Mouse (Mus musculus) liver, embryonic 13.5 days (tissue): ENCODE measurements around the gene Shf. TPM values are rescaled to one million over a fixed set of nuclear protein-coding genes. Genes with fewer than 3 reads are reported as not detected.
A peak's percentile ranks its signal among the peaks of the same experiment; 100 is the strongest.

ENCODE experiments used
- ATAC-seq: fragments of 200-750 bp; cut with Nextera tagmentation; 2 replicates; pipeline ENCODE4 v1.8.0; 2017; ENCODE audit warnings: low read depth, mild to moderate bottlenecking, moderate number of reproducible peaks, moderate library complexity
- DNase-seq: peaks from one replicate; pipeline ENCODE4 v3.0.0; 2022
- H3K27ac ChIP-seq: fragments of 300-500 bp; sonication (generic); 2 replicates; pipeline ENCODE4 v1.5.1; 2015; ENCODE audit warnings: moderate library complexity, mild to moderate bottlenecking, inconsistent platforms
- H3K27me3 ChIP-seq: fragments of 300-500 bp; sonication (generic); 2 replicates; pipeline ENCODE4 v1.6.1; 2015; ENCODE audit warnings: mild to moderate bottlenecking, inconsistent platforms
- H3K36me3 ChIP-seq: fragments of 300-500 bp; sonication (generic); 2 replicates; pipeline ENCODE4 v1.6.1; 2015; ENCODE audit warnings: mild to moderate bottlenecking, inconsistent platforms
- H3K4me1 ChIP-seq: fragments of 300-500 bp; sonication (generic); replicated peaks from 2 replicates; pipeline ENCODE4 v1.6.1; 2015; ENCODE audit warnings: inconsistent platforms
- H3K4me2 ChIP-seq: fragments of 300-500 bp; sonication (generic); 2 replicates; pipeline ENCODE4 v1.6.1; 2015; ENCODE audit warnings: inconsistent platforms, mild to moderate bottlenecking, moderate library complexity
- H3K4me3 ChIP-seq: fragments of 300-500 bp; sonication (generic); replicated peaks from 2 replicates; pipeline ENCODE4 v1.5.1; 2015; ENCODE audit warnings: mild to moderate bottlenecking, inconsistent platforms
- H3K9ac ChIP-seq: fragments of 300-500 bp; sonication (generic); 2 replicates; pipeline ENCODE4 v1.6.1; 2015; ENCODE audit warnings: mild to moderate bottlenecking, inconsistent platforms
- H3K9me3 ChIP-seq: fragments of 300-500 bp; sonication (generic); replicated peaks from 2 replicates; pipeline ENCODE4 v1.6.1; 2016; ENCODE audit warnings: inconsistent platforms
- WGBS: fragments of 180-500 bp; shearing (Covaris S2); methylation state at CpG from one replicate; pipeline ENCODE4 v1.1.7; 2015; ENCODE audit not compliant: insufficient replicate concordance; 5-methylcytosine and 5-hydroxymethylcytosine counted together
- polyA plus RNA-seq: library from polyadenylated mRNA; unstranded; fragments of >200 nt; fragmentation: Nextera tagmentation; extraction: Ambion mirVana; gene quantifications from 2 replicates; pipeline ENCODE4 v1.2.1, GENCODE M21; 2015

Gene Shf
- polyA plus RNA-seq, 1 experiment from 2014 or later: 1.1 TPM

DNA sequence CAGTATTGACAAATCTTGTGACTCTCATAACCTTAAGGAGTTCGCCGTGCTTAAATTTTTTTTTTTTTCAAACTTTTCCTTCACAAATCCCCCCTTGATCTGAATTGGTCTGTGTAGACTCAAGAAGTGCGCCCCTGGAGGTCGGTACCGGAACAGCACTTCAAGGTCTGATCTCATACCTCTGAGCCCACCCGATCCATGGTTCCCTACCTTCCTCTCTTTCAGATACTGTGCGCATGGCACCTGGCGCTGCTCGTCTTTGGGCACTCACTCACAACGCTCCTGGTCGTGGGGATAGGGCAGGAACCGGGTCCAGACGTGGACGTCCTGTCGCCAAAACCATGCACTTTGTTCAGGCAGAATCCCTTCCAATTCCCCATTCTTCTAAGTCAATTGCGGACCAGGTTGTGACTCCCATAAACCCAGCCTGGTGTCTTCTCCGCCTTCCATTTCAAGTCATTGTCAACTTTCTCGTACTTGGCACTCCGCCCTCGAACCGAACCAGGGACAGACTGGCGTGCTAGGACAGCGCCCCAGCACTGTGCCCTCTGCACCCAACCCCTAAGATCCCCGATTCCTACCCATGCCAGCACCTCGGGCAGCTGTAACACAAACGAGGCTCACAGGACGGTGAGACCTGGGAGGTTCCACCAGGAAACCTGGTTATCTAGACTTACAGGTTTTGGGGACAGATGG lies 56.1 kb downstream of the Shf start:
- no peak overlapping the region for H3K4me3 ChIP-seq
- peak overlapping the region; percentile 28 for H3K4me2 ChIP-seq
- H3K9me3 ChIP-seq: no peaks in the 10 kb centered on the region
- H3K27ac ChIP-seq: no peak overlapping the region
- ATAC-seq (no peak), DNase-seq (peak; percentile 36)
- no peaks in the 10 kb centered on the region for H3K36me3 ChIP-seq
- WGBS: 5% methylated on average over 27 of the region's 27 CpGs
- H3K9ac ChIP-seq: no peak overlapping the region
- H3K4me1 ChIP-seq: peaks cover 9% of the 10 kb centered on the region
- peaks cover 91% of the 10 kb centered on the region for H3K27me3 ChIP-seq

DNA sequence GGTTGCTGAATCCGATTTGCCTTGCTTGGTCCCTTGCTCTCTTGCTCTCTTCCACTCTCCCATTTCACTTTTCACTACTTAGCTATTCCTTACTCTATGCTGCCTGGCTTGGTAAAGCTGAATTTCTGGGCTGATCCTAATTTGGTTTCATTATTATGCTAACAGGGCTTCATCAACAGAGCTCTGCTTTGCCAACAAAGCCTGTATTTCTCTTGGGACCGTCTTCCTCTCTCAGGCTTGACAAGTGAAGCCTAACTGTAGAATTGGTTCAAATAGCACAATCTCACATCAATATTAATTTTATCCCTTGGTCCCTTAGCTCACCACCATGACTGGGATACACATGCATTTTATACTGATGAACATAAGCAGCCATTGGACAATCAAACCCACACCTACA lies 57.4 kb downstream of the Shf start:
- Histone ChIP-seq H3K9me3 (no peaks in the 10 kb centered on the region), H3K4me1 (peaks cover 9% of the 10 kb centered on the region), H3K4me2 (no peak overlapping the region), H3K4me3 (no peak overlapping the region), H3K36me3 (no peaks in the 10 kb centered on the region), H3K27me3 (peaks cover 96% of the 10 kb centered on the region), H3K27ac (no peak overlapping the region), H3K9ac (no peak overlapping the region)
- ATAC-seq (no peak), DNase-seq (no peak)
- 53% methylated on average over 2 of the region's 2 CpGs for WGBS

DNA sequence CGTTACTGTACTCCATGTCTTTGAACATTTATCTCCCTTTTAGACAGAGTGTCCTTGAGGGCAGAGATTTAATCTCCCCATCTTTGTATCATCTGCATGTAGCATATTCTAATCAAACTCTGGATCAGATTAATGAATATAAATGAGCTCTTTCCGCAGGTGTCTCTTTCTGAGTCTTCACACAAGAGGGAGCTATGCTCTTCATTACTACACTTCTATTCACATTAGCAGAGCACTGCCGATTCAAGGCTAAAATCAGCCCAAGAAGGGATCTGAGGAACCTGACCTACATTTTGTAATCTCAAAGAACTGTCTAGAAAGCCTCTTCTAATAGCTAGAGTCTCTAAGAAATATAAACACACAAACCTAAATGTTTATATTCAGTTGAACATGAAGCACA lies 59.3 kb downstream of the Shf start:
- ATAC-seq: no peak
- Histone ChIP-seq H3K4me3 (no peak overlapping the region), H3K9me3 (no peaks in the 10 kb centered on the region), H3K27me3 (peaks cover 96% of the 10 kb centered on the region), H3K9ac (no peak overlapping the region), H3K27ac (no peak overlapping the region), H3K4me1 (peaks cover 9% of the 10 kb centered on the region), H3K36me3 (no peaks in the 10 kb centered on the region), H3K4me2 (no peak overlapping the region)
- DNase-seq: no peak
- WGBS: 33% methylated on average over 3 of the region's 3 CpGs

DNA sequence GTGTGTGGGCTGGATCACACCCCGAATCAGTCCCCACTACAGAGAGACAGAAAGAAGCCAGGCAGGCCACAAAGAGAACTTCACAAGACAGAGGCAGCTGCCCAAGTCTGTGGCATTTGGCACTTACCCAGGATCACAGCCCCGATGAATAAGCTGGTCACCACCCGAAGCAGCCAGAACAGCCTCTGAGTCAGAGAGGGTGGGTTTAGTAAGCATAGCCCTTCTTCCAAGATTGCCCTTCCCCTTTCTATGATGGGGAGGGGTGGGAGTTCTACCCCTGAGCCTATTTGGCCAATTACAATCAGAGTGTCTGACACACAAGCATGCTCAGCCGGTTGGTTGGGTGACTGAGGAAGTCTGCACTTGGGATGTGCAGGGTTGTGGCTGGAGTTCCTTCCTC lies 62.8 kb downstream of the Shf start:
- H3K9ac ChIP-seq: no peak overlapping the region
- H3K27ac ChIP-seq: no peak overlapping the region
- no peaks in the 10 kb centered on the region for H3K9me3 ChIP-seq
- 30% methylated on average over 4 of the region's 4 CpGs for WGBS
- no peak overlapping the region for H3K4me2 ChIP-seq
- H3K4me3 ChIP-seq: no peak overlapping the region
- H3K36me3 ChIP-seq: no peaks in the 10 kb centered on the region
- DNase-seq (no peak), ATAC-seq (no peak)
- H3K27me3 ChIP-seq: peaks cover 97% of the 10 kb centered on the region
- H3K4me1 ChIP-seq: peaks cover 6% of the 10 kb centered on the region; the same call in 1 of the 2 replicates

DNA sequence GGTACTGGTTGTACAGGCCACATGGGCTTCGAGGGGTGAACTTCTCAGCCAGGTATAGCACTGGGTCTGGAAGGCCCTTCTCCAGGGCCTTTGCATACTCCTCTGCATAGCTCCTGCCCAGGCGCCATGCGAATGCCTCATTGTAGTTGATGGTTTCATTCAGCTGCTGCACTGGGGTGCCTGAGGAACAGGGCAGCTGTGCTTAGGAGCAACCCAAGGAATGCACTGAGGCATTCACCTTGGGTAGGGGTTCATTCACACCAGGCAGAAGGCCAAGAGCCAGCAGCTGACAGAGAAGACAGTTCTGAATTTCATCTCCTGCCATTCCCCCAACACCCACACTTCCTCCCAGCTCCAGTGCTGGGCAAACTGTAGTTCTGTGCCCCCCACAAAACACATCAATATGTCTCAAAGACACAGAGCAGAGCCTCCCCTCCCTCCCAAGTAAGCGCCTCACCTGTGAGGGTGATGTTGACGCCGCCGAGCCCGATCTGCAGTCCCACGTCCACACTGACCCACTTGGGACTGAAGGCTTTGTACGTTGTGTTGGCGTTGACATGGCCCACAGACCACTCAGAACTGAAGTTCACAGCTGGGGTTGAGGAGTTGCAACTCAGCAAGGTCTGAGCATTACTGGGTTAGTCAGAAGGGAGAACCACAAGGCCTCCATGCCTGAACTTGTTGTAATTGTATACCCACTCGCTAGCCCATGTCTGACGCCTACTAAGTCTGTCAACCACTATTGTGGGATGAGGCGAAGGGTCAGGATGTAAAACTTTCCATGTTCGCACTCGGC lies 63.7 kb downstream of the Shf start:
- H3K9ac ChIP-seq: no peak overlapping the region
- no peak overlapping the region for H3K4me2 ChIP-seq
- H3K4me3 ChIP-seq: no peak overlapping the region
- WGBS: 65% methylated on average over 16 of the region's 16 CpGs
- H3K36me3 ChIP-seq: no peaks in the 10 kb centered on the region
- no peak for ATAC-seq
- peaks cover 97% of the 10 kb centered on the region for H3K27me3 ChIP-seq
- H3K9me3 ChIP-seq: no peaks in the 10 kb centered on the region
- no peak for DNase-seq
- peaks cover 10% of the 10 kb centered on the region; the same call in 1 of the 2 replicates for H3K4me1 ChIP-seq
- no peak overlapping the region for H3K27ac ChIP-seq

DNA sequence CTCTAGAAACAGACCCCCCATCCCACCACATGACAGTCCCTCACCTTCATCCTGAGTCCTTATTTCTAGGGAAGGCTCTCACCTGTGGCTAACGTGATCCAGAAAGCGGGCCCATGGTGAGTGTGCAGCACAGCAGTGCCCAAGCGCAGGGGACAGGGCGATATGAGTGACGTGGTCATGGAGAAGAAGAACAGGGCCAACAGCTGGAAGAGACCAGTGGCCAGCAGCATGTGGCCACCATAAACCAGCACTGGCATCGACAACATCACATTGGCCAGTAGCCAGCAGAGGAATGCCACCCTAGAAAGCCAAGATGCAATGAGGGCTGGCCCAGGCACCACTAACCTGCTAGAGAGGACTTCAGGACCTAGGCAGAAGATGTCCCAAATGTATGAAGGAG lies 64.4 kb downstream of the Shf start:
- DNase-seq: no peak
- H3K27me3 ChIP-seq: peaks cover 97% of the 10 kb centered on the region
- H3K27ac ChIP-seq: no peak overlapping the region
- no peak overlapping the region for H3K4me2 ChIP-seq
- H3K4me1 ChIP-seq: peaks cover 10% of the 10 kb centered on the region; the same call in 1 of the 2 replicates
- WGBS: 66% methylated on average over 6 of the region's 6 CpGs
- no peaks in the 10 kb centered on the region for H3K36me3 ChIP-seq
- no peak overlapping the region for H3K4me3 ChIP-seq
- no peak overlapping the region for H3K9ac ChIP-seq
- no peaks in the 10 kb centered on the region for H3K9me3 ChIP-seq
- no peak for ATAC-seq

DNA sequence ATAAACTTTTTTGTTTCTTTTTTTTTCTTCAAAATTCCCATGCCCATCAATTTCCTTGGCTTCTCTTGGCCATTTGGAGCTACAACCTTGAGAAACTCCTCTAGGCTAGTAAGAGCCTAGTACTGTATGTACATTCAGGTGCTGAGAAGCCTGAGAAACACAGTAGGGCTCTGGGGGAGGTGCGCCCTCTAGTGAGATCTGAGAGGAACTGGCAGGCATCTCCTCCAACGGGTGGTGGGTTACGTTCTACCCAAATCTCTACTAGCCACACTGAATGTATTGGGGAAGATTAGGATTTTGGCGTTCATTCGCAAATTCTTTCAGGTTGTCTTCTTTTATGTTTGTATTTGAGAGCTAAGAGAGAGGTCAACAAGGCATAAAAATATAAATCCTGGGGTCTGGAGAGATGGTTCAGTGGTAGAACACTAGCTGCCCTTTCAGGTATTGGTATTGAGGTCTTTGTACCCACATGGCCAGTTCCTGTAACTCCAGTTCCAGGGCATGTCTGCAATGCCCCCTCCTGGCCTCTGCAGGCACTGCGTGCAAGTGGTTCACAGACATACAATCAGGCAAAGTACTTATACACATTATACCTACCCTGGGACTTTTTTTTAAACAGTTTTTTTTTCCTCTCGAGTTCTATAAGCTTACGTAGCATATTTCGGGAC lies 66.3 kb downstream of the Shf start:
- DNase-seq: peak; percentile 44
- 5% methylated on average over 9 of the region's 9 CpGs for WGBS
- peaks cover 100% of the 10 kb centered on the region for H3K27me3 ChIP-seq
- no peak overlapping the region for H3K9ac ChIP-seq
- ATAC-seq: peak; percentile 45; the same call in 1 of the 2 replicates
- H3K9me3 ChIP-seq: no peaks in the 10 kb centered on the region
- H3K4me2 ChIP-seq: no peak overlapping the region
- H3K36me3 ChIP-seq: no peaks in the 10 kb centered on the region
- H3K4me1 ChIP-seq: peaks cover 15% of the 10 kb centered on the region; the same call in 1 of the 2 replicates
- H3K4me3 ChIP-seq: no peak overlapping the region
- H3K27ac ChIP-seq: no peak overlapping the region

DNA sequence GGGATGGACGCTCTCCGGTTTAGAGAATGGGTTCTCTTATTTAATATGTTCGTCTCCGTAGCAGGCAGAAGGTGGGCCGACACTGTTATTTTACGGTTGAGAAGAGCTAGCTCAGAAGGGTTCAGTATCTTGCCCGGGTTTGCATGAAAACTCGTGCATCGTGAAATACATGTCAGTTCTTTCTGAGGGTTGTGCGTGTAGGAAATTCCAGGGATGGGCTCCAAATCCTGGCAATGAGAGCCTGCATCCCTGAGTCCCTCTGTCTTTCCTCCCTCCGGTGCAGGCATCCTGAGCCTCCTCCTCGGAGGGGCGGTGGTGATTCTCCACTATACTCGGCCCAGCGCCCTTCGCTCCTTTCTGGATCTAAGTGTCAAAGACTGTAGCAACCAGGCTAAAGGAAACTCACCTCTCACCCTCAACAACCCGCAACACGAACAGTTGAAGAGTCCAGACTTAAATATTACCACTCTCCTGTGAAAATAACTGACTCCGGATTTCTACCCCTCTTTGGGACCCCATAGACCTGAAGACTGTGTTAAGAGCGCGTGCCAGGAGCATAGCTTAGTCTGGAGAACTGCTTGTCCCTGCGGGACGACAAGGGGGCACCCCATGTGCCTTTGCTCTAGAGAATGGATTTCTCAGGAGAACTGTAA lies 66.9 kb downstream of the Shf start:
- H3K4me1 ChIP-seq: peaks cover 15% of the 10 kb centered on the region; the same call in 1 of the 2 replicates
- WGBS: 12% methylated on average over 23 of the region's 23 CpGs
- H3K4me3 ChIP-seq: no peak overlapping the region
- ATAC-seq (no peak), DNase-seq (no peak)
- no peak overlapping the region for H3K9ac ChIP-seq
- peak overlapping the region; percentile 46 for H3K4me2 ChIP-seq
- no peaks in the 10 kb centered on the region for H3K9me3 ChIP-seq
- peaks cover 100% of the 10 kb centered on the region for H3K27me3 ChIP-seq
- no peak overlapping the region for H3K27ac ChIP-seq
- H3K36me3 ChIP-seq: no peaks in the 10 kb centered on the region

DNA sequence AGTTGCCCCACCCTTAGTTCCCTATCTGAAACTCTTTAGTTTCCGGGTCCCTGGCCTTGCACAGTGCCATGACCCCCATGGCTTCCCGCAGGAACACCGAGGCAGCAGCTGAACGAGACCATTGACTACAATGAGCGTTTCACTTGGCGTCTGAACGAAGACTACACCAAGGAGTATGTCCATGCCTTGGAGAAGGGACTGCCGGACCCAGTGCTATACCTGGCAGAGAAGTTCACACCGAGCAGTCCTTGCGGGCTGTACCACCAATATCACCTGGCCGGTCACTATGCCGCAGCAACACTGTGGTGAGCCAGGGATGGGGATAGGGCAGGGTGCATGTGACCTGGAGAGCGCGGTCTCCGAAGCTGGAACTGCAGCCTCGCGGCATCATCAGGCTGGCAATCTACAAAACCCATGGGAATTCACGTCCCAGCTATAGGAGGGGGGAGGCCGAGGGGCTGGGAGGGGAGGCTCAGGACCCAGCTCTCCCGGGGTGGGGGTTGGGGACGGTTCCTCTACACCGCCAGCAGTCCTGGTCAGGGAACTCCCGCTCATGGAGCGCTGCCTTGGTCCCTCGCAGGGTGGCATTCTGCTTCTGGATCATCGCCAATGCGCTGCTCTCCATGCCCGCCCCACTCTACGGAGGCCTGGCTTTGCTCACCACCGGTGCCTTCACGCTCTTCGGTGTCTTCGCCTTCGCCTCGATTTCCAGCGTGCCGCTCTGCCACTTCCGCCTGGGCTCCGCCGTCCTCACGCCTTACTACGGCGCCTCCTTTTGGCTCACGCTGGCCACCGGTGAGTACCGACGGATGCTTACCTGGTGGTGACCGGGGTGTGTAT lies 67.7 kb downstream of the Shf start:
- H3K4me3 ChIP-seq: peak overlapping the region; percentile 28; the same call in 1 of the 2 replicates
- ATAC-seq (no peak), DNase-seq (no peak)
- H3K27me3 ChIP-seq: peaks cover 100% of the 10 kb centered on the region
- H3K9me3 ChIP-seq: no peaks in the 10 kb centered on the region
- H3K9ac ChIP-seq: no peak overlapping the region
- WGBS: 1% methylated on average over 48 of the region's 48 CpGs
- H3K4me1 ChIP-seq: peaks cover 15% of the 10 kb centered on the region; the same call in 1 of the 2 replicates
- no peak overlapping the region for H3K27ac ChIP-seq
- peak overlapping the region; percentile 46 for H3K4me2 ChIP-seq
- H3K36me3 ChIP-seq: no peaks in the 10 kb centered on the region

DNA sequence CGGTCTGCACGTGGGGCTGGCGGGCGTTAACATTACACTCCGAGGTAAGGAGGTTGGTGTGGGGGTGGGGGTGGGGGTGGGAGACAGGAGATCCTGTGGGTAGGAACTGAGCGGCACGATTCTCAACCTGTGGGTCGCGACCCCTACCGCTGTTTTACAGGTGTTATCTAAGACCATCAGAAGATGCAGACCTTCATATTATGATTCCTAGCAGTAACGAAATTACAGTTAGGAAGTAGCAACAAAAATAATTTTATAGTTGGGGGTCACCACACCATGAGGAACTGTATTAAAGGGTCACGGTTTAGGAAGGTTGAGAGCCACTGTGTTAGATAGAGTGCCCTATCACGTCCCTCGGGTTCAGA lies 68.3 kb downstream of the Shf start:
- DNase-seq: no peak
- H3K27ac ChIP-seq: no peak overlapping the region
- H3K4me1 ChIP-seq: peaks cover 15% of the 10 kb centered on the region; the same call in 1 of the 2 replicates
- 6% methylated on average over 14 of the region's 14 CpGs for WGBS
- H3K9me3 ChIP-seq: no peaks in the 10 kb centered on the region
- H3K4me3 ChIP-seq: 0 out of 2 replicates have a peak overlapping the region, but pooled peaks have one; percentile 28
- H3K36me3 ChIP-seq: no peaks in the 10 kb centered on the region
- H3K27me3 ChIP-seq: peaks cover 100% of the 10 kb centered on the region
- no peak for ATAC-seq
- no peak overlapping the region for H3K4me2 ChIP-seq
- no peak overlapping the region for H3K9ac ChIP-seq
